Mouse (Mus musculus): ENCODE results near the gene Fpr-rs3.

Fpr-rs3 gene

DNA sequence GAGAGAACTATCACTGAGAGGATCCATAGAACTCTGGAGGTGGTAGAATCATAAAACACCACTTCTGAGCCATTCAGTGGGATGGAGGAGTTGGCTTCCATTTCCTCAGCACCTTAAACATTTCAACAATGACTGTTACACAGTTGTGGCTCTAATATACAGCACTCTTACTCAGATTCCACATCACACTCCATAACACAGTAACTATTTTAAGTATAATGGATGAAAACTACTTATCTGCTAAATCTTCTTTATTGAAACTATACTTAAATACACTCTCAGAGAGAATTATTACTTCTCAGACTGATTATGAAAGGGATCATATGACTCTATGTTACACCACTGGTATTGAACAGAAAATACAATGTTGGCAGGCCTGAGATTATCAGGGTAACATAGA is at the start of gene Fpr-rs3:
Gene Fpr-rs3 (minus strand): TSS at position 101 of the 400 bp plus-strand sequence.
- no peak for DNase-seq (ENCODE audit: extremely low spot score, low spot score)

- no peak for DNase-seq (ENCODE audit: extremely low spot score, low spot score)
Measured at GRCm38 (mm10) chr17:20596323-20596722, 28.4 kb downstream of the Fpr-rs3 start, which contains the start of gene Vmn2r110. Gene Vmn2r110, minus strand, starts transcription at chr17:20596423.

All from neural tube, embryonic 10.5 days (tissue).